Mouse (Mus musculus) kidney, adult 2 months (tissue): Measurements from ENCODE around the gene Gsto2. TPM values are rescaled to one million over a fixed set of nuclear protein-coding genes. Genes with fewer than 3 reads are reported as not detected.
A peak's percentile ranks its signal among the peaks of the same experiment; 100 is the strongest.

Source experiments
- DNase-seq: peaks from one replicate; pipeline ENCODE4 v3.0.0; 2021
- H3K27ac ChIP-seq: fragments of 200-500 bp; 2 replicates; pipeline ENCODE4 v1.5.1; 2012; ENCODE audit warnings: low read depth, low read length, control low read depth, inconsistent platforms; ENCODE audit not compliant: insufficient read depth
- H3K27me3 ChIP-seq: fragments of 200-500 bp; replicated peaks from 2 replicates; pipeline ENCODE4 v1.6.1; 2012; ENCODE audit warnings: mild to moderate bottlenecking, moderate library complexity, low read length, inconsistent platforms; ENCODE audit not compliant: control insufficient read depth, insufficient read depth
- H3K36me3 ChIP-seq: fragments of 200-500 bp; 2 replicates; pipeline ENCODE4 v1.6.1; 2012; ENCODE audit warnings: mild to moderate bottlenecking, moderate library complexity, low read length, inconsistent platforms; ENCODE audit not compliant: control insufficient read depth, insufficient read depth
- H3K4me1 ChIP-seq: fragments of 200-500 bp; 2 replicates; pipeline ENCODE4 v1.6.1; 2011; ENCODE audit warnings: low read length; ENCODE audit not compliant: control insufficient read depth, insufficient read depth
- H3K4me3 ChIP-seq: fragments of 200-500 bp; 2 replicates; pipeline ENCODE4 v1.5.1; 2011; ENCODE audit warnings: mild to moderate bottlenecking, low read depth, low read length, control low read depth; ENCODE audit not compliant: insufficient read depth
- CTCF ChIP-seq: fragments of 200-500 bp; conservative IDR thresholded peaks from 2 replicates; pipeline ENCODE4 v1.5.1; 2011; ENCODE audit warnings: low read depth, mild to moderate bottlenecking, control low read depth, low read length, moderate library complexity, mixed read lengths; ENCODE audit not compliant: insufficient read depth, insufficient read length
- POLR2A ChIP-seq: fragments of 200-500 bp; IDR thresholded peaks from one replicate; pipeline ENCODE4 v1.6.1; 2011; ENCODE audit warnings: low read depth, low read length, control low read depth
- WGBS: fragments of 180-500 bp; shearing (Covaris S2); methylation state at CpG from one replicate; pipeline ENCODE4 v1.1.7; 2018; 5-methylcytosine and 5-hydroxymethylcytosine counted together
- polyA plus RNA-seq: library from polyadenylated mRNA; depleted of rRNA; stranded (reverse); fragments of >200 nt; gene quantifications from 2 replicates; pipeline ENCODE4 v1.2.3, GENCODE M21; 2012

The Gsto2 gene
- polyA plus RNA-seq, 1 experiment = 2.7 TPM

- Histone ChIP-seq H3K27me3 (no peaks in the 10 kb centered on the region), H3K4me1 (peaks cover 3% of the 10 kb centered on the region; the same call in 1 of the 2 replicates), H3K27ac (no peak overlapping the region), H3K36me3 (no peaks in the 10 kb centered on the region), H3K4me3 (no peak overlapping the region)
- 82% methylated on average over 7 of the region's 7 CpGs for WGBS
- TF ChIP-seq POLR2A (no peak), CTCF (no peak)
- DNase-seq = no peak
These were observed 4.8 kb downstream of the Gsto2 start for GRCm38 (mm10) chr19:47870102-47870666.

GRCm38 (mm10) chr19:47871515-47871914 is 6.2 kb downstream of the Gsto2 start:
- H3K36me3 ChIP-seq = no peaks in the 10 kb centered on the region
- WGBS = 43% methylated on average over 10 of the region's 10 CpGs
- no peak overlapping the region for H3K27ac ChIP-seq
- TF ChIP-seq CTCF (no peak; the same call in 1 of the 2 replicates), POLR2A (no peak)
- DNase-seq = no peak
- H3K4me1 ChIP-seq = no peaks in the 10 kb centered on the region
- H3K27me3 ChIP-seq = no peaks in the 10 kb centered on the region
- H3K4me3 ChIP-seq = no peak overlapping the region

- H3K27ac ChIP-seq = no peak overlapping the region
- TF ChIP-seq CTCF = no peak
- no peak for TF ChIP-seq POLR2A
- 67% methylated on average over 15 of the region's 15 CpGs for WGBS
- no peaks in the 10 kb centered on the region for H3K4me1 ChIP-seq
- no peak for DNase-seq
- no peak overlapping the region for H3K4me3 ChIP-seq
- no peaks in the 10 kb centered on the region for H3K36me3 ChIP-seq
- H3K27me3 ChIP-seq = no peaks in the 10 kb centered on the region
These were observed 10.9 kb downstream of the Gsto2 start for GRCm38 (mm10) chr19:47876252-47876651.

- no peak for TF ChIP-seq CTCF
- TF ChIP-seq POLR2A = no peak
- WGBS = 83% methylated on average over 7 of the region's 7 CpGs
- DNase-seq = no peak
- no peak overlapping the region for H3K27ac ChIP-seq
- no peaks in the 10 kb centered on the region; the same call in 1 of the 2 replicates for H3K4me1 ChIP-seq
- no peaks in the 10 kb centered on the region for H3K36me3 ChIP-seq
- no peaks in the 10 kb centered on the region for H3K27me3 ChIP-seq
- no peak overlapping the region for H3K4me3 ChIP-seq
These were observed 16.2 kb downstream of the Gsto2 start for GRCm38 (mm10) chr19:47881538-47881937.

GRCm38 (mm10) chr19:47882151-47882881 is 17.0 kb downstream of the Gsto2 start:
- no peak overlapping the region for H3K27ac ChIP-seq
- 23% methylated on average over 11 of the region's 11 CpGs for WGBS
- DNase-seq = peak; percentile 80
- H3K27me3 ChIP-seq = no peaks in the 10 kb centered on the region
- H3K4me3 ChIP-seq = no peak overlapping the region
- H3K36me3 ChIP-seq = no peaks in the 10 kb centered on the region
- peaks cover 3% of the 10 kb centered on the region; the same call in 1 of the 2 replicates for H3K4me1 ChIP-seq
- TF ChIP-seq CTCF = peak; percentile 100
- no peak for TF ChIP-seq POLR2A

GRCm38 (mm10) chr19:47882882-47883254 is 17.5 kb downstream of the Gsto2 start:
- DNase-seq = no peak
- no peaks in the 10 kb centered on the region for H3K36me3 ChIP-seq
- WGBS = 55% methylated on average over 9 of the region's 9 CpGs

GRCm38 (mm10) chr19:47884296-47885085 is 19.2 kb downstream of the Gsto2 start:
- TF ChIP-seq CTCF = no peak
- no peak for TF ChIP-seq POLR2A
- no peaks in the 10 kb centered on the region for H3K36me3 ChIP-seq
- H3K4me3 ChIP-seq = no peak overlapping the region
- WGBS = 66% methylated on average over 13 of the region's 13 CpGs
- peaks cover 4% of the 10 kb centered on the region for H3K4me1 ChIP-seq
- no peaks in the 10 kb centered on the region for H3K27me3 ChIP-seq
- no peak overlapping the region for H3K27ac ChIP-seq
- peak; percentile 25 for DNase-seq

More at GRCm38 (mm10) chr19:47882882-47883254, 17.5 kb downstream of the Gsto2 start:
- no peak overlapping the region for H3K27ac ChIP-seq
- H3K4me3 ChIP-seq = no peak overlapping the region
- H3K4me1 ChIP-seq = peaks cover 3% of the 10 kb centered on the region; the same call in 1 of the 2 replicates
- no peak for TF ChIP-seq CTCF
- TF ChIP-seq POLR2A = no peak
- H3K27me3 ChIP-seq = no peaks in the 10 kb centered on the region
